Mouse (Mus musculus): ENCODE results near the gene Hectd4. TPM values are rescaled to one million over a fixed set of nuclear protein-coding genes. Genes with fewer than 3 reads are reported as not detected.

The Hectd4 gene
- polyA plus RNA-seq, 1 experiment from 2014 or later: 9.7 TPM

DNA sequence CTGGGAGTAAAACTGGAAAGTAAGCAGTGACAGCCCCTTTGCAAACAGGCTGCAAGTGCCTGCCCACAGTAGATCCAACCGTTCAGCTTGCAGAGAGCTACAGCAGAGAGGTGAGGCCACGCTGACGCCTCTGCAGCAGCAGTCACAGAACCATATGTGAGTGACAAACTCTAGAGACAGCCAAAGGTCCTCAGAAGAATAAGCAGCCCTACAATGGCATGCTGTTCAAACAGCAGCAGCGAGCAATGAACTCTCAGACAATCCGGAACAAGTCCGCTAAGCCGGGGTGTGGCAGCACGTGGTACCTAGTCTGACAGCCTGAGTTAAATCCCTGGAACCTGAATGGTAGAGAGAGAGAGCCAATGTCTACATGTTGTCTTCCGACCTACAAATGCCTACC lies 30.8 kb upstream of the Hectd4 start:
- no peaks in the 10 kb centered on the region for H3K36me3 ChIP-seq (ENCODE audit: control insufficient read depth, insufficient read depth, low read length)
- H3K9ac ChIP-seq (ENCODE audit: low read length): no peak overlapping the region
- H3K9me3 ChIP-seq (ENCODE audit: control insufficient read depth, low read length): no peaks in the 10 kb centered on the region
- H3K27me3 ChIP-seq (ENCODE audit: control insufficient read depth, insufficient read depth, low read length): no peaks in the 10 kb centered on the region
- H3K4me2 ChIP-seq: peak overlapping the region; percentile 6; the same call in 1 of the 2 replicates
- ATAC-seq (ENCODE audit: low FRiP score): no peak
- no peak overlapping the region for H3K4me3 ChIP-seq (ENCODE audit: low read depth, low read length)
- H3K27ac ChIP-seq (ENCODE audit: low read depth, low read length): no peak overlapping the region
- peak; percentile 81 for DNase-seq (ENCODE audit: low spot score, missing footprints)
- peaks cover 33% of the 10 kb centered on the region for H3K4me1 ChIP-seq (ENCODE audit: control insufficient read depth, insufficient read depth, low read length)
- 76% methylated on average over 9 of the region's 9 CpGs for WGBS

DNA sequence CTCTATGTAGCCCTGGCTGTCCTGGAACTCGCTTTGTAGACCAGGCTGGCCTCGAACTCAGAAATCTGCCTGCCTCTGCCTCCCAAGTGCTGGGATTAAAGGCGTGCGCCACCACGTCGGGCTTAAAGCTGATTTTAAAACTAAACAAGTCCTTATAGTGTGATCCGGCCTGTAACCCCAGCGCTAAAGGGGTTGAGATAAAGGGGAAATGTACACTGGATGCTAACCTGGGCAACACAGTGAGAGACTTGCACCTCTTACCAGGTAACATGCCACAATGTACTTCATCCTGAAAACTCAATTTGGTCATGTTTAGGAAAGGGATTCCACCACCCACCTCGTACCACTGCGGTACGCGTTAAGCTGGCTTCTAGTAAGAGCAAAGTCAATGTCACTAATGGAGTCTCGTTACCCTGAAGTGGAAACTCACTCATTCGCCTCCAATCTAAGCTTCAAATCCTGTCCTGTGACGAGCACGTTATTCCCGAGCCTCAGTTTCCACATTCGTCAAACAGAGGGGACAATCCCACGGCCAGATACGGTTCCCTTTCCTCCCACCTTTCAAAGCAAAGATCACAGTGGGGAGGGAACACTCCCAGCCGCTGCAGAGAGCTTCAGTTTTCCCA lies 29.7 kb upstream of the Hectd4 start:
- Histone ChIP-seq H3K27ac (ENCODE audit: low read depth, low read length) (peak overlapping the region; percentile 5; the same call in 1 of the 2 replicates), H3K36me3 (ENCODE audit: control insufficient read depth, insufficient read depth, low read length) (no peaks in the 10 kb centered on the region), H3K27me3 (ENCODE audit: control insufficient read depth, insufficient read depth, low read length) (no peaks in the 10 kb centered on the region), H3K4me2 (peak overlapping the region; percentile 66), H3K4me1 (ENCODE audit: control insufficient read depth, insufficient read depth, low read length) (peaks cover 29% of the 10 kb centered on the region), H3K9me3 (ENCODE audit: control insufficient read depth, low read length) (no peaks in the 10 kb centered on the region), H3K4me3 (ENCODE audit: low read depth, low read length) (peak overlapping the region; percentile 97), H3K9ac (ENCODE audit: low read length) (peak overlapping the region; percentile 93)
- ATAC-seq (ENCODE audit: low FRiP score) (no peak), DNase-seq (ENCODE audit: low spot score, missing footprints) (peak; percentile 84)
- WGBS: 33% methylated on average over 21 of the region's 21 CpGs

DNA sequence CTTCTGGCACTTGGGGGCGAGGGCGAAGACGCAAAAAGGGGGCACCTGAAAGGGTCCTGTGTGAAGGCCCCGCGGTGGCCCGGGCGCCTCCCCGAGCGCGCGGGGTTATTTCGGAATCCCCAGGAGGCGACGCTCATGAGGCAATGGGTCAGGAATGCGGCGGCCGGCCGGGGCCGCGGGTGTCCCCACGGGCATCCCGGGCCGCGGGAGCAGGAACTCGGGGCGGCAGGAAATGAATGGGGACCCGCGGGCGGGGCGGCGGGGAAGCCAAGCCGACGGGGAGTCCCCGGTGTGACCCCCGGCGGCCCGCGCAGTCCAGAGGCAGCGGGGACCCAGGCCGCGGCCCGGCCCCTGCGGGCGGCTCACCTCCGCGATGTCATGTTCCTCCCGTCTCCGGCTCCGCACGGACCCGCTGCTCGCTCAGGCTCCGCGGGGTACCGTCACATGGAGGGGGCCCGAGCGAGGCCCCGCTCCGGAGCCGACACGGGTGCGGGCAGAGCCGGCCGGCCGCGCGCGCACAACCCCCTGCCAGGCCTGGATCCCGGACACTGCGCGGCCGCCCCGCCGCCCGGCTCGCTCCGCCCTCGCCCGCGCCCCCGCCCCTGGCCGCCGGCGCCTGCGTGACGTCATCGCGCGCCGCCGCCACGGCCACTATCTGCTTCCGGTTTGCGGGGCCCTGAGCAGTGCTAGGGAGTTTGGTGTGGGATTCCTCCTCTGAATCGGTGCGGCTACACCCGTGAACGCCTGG lies 29.0 kb upstream of the Hectd4 start, which contains the start of gene Ptpn11:
TSS of gene Ptpn11 (minus strand) at position 562 of the 748 bp plus-strand sequence.
- peak; percentile 99 for DNase-seq (ENCODE audit: low spot score, missing footprints)
- Histone ChIP-seq H3K9ac (ENCODE audit: low read length) (peak within 1 kb of the TSS; percentile 93), H3K4me3 (ENCODE audit: low read depth, low read length) (peak within 1 kb of the TSS; percentile 97), H3K4me2 (peak within 1 kb of the TSS; percentile 66), H3K36me3 (ENCODE audit: control insufficient read depth, insufficient read depth, low read length) (no peaks in the 10 kb centered on the region), H3K4me1 (ENCODE audit: control insufficient read depth, insufficient read depth, low read length) (peaks cover 24% of the 10 kb centered on the region), H3K9me3 (ENCODE audit: control insufficient read depth, low read length) (no peaks in the 10 kb centered on the region), H3K27me3 (ENCODE audit: control insufficient read depth, insufficient read depth, low read length) (no peaks in the 10 kb centered on the region), H3K27ac (ENCODE audit: low read depth, low read length) (peak within 1 kb of the TSS; percentile 73)
- ATAC-seq (ENCODE audit: low FRiP score): peak; percentile 96
- under 1% methylated on average over 88 of the region's 98 CpGs for WGBS

DNA sequence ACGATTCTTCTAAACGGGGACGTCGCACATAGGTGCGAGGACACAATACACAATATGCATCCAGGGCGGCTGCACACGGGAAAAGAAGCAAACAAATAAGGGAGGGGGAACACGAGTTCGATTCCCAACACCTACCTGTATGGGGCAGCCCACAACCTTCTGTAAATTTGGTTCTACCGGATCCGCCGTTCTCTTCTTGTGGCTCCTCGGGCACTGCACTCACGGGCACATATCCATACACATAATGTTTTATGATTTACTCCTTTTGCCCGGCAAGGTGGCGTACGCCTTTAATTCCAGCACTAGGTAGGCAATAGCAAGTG lies 28.5 kb upstream of the Hectd4 start:
- Histone ChIP-seq H3K27me3 (ENCODE audit: control insufficient read depth, insufficient read depth, low read length) (no peaks in the 10 kb centered on the region), H3K4me1 (ENCODE audit: control insufficient read depth, insufficient read depth, low read length) (peaks cover 23% of the 10 kb centered on the region), H3K9me3 (ENCODE audit: control insufficient read depth, low read length) (no peaks in the 10 kb centered on the region), H3K36me3 (ENCODE audit: control insufficient read depth, insufficient read depth, low read length) (no peaks in the 10 kb centered on the region), H3K4me2 (peak overlapping the region; percentile 66), H3K9ac (ENCODE audit: low read length) (peak overlapping the region; percentile 93), H3K4me3 (ENCODE audit: low read depth, low read length) (peak overlapping the region; percentile 97), H3K27ac (ENCODE audit: low read depth, low read length) (no peak overlapping the region; the same call in 1 of the 2 replicates)
- ATAC-seq (ENCODE audit: low FRiP score) (no peak; the same call in 1 of the 2 replicates), DNase-seq (ENCODE audit: low spot score, missing footprints) (no peak)
- WGBS: 10% methylated on average over 17 of the region's 17 CpGs

DNA sequence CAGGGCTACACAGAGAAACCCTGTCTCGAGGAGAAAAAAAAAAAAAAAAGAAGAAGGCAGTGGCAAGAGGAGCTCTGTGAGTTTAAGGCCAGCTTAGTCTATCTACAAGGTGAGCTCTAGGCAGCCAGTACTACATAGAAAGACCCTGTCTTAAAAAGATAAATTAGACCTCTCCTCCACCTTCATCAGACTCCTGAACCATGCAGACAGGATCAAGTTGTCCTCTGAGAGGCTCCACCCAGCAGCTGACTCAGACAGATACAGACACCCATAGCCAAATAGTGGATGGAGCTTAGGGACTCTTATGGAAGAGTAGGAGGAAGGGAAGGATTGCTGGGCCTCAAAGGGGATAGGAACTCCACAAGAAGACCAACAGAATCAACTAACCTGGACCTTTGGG lies 25.8 kb upstream of the Hectd4 start:
- Histone ChIP-seq H3K27me3 (ENCODE audit: control insufficient read depth, insufficient read depth, low read length) (no peaks in the 10 kb centered on the region), H3K4me2 (no peak overlapping the region), H3K4me1 (ENCODE audit: control insufficient read depth, insufficient read depth, low read length) (peaks cover 4% of the 10 kb centered on the region; the same call in 1 of the 2 replicates), H3K36me3 (ENCODE audit: control insufficient read depth, insufficient read depth, low read length) (no peaks in the 10 kb centered on the region), H3K9ac (ENCODE audit: low read length) (no peak overlapping the region), H3K9me3 (ENCODE audit: control insufficient read depth, low read length) (no peaks in the 10 kb centered on the region), H3K4me3 (ENCODE audit: low read depth, low read length) (no peak overlapping the region), H3K27ac (ENCODE audit: low read depth, low read length) (no peak overlapping the region)
- 37% methylated on average over 1 of the region's 1 CpGs for WGBS
- DNase-seq (ENCODE audit: low spot score, missing footprints) (peak; percentile 53), ATAC-seq (ENCODE audit: low FRiP score) (no peak)

DNA sequence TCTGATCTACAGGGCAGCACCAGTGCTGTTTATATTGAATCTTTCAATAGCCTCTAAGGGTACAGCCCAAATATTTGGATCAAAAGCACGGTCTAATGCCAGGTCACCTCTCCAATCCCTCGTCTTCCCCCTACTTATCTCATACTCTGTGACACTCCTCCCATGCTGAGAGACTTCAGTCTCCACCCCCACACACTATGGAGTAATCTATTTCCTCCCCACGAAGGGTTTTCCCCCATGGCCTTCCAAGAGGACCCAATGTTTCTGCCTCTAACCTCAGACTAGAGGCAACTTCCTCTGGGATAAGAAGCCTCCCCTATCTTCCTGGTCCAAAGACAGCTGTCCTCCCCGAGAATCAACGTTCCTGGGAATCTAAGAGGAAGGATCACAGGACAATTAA lies 23.3 kb upstream of the Hectd4 start:
- WGBS: 54% methylated on average over 5 of the region's 5 CpGs
- no peaks in the 10 kb centered on the region for H3K27me3 ChIP-seq (ENCODE audit: control insufficient read depth, insufficient read depth, low read length)
- no peak overlapping the region for H3K4me3 ChIP-seq (ENCODE audit: low read depth, low read length)
- no peaks in the 10 kb centered on the region for H3K36me3 ChIP-seq (ENCODE audit: control insufficient read depth, insufficient read depth, low read length)
- no peak for ATAC-seq (ENCODE audit: low FRiP score)
- DNase-seq (ENCODE audit: low spot score, missing footprints): peak; percentile 56
- H3K9me3 ChIP-seq (ENCODE audit: control insufficient read depth, low read length): no peaks in the 10 kb centered on the region
- H3K4me2 ChIP-seq: no peak overlapping the region
- H3K4me1 ChIP-seq (ENCODE audit: control insufficient read depth, insufficient read depth, low read length): no peaks in the 10 kb centered on the region
- H3K9ac ChIP-seq (ENCODE audit: low read length): no peak overlapping the region
- H3K27ac ChIP-seq (ENCODE audit: low read depth, low read length): no peak overlapping the region

DNA sequence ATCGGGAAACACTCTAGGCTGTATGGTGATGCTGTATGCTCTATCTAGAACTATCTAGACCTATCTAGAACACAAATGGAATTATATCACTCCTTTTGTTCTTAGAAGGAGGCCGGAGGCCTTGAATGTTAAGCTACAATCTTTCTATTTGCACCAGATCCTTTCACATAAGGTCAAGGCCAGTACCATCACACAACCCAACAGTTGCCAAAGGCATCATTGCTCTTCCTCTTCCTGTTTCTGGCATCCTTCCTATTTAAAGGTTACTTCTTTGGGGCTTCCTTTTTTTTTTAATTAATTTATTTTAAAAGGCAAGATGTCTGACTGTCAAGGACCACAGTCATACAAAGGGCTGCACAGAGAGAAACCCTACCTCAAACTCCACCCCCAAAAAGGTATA lies 22.7 kb upstream of the Hectd4 start:
- Histone ChIP-seq H3K36me3 (ENCODE audit: control insufficient read depth, insufficient read depth, low read length) (no peaks in the 10 kb centered on the region), H3K9ac (ENCODE audit: low read length) (no peak overlapping the region), H3K9me3 (ENCODE audit: control insufficient read depth, low read length) (no peaks in the 10 kb centered on the region), H3K27me3 (ENCODE audit: control insufficient read depth, insufficient read depth, low read length) (no peaks in the 10 kb centered on the region), H3K4me2 (no peak overlapping the region), H3K4me3 (ENCODE audit: low read depth, low read length) (no peak overlapping the region), H3K27ac (ENCODE audit: low read depth, low read length) (no peak overlapping the region), H3K4me1 (ENCODE audit: control insufficient read depth, insufficient read depth, low read length) (no peaks in the 10 kb centered on the region)
- no peak for ATAC-seq (ENCODE audit: low FRiP score)
- DNase-seq (ENCODE audit: low spot score, missing footprints): no peak
- WGBS: 83% methylated on average over 2 of the region's 2 CpGs

DNA sequence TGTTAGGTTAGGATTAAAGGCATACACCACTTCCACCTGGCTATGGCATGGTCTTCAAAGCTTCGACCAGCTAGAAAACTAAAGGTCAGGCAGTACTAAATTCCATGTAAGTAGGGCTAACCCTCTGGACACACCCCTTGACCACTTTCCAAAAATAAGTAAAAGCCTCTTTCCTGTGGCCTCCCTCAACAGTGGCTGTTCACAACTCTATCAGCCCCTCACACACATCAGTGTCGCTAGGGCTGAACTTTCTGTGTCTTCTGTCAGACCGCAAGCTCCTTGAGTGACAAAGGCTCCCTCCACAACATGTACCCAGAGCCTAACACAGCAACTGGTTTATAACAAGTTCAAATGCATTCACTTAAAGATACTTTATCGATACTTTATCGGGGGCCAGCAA lies 21.6 kb upstream of the Hectd4 start:
- DNase-seq (ENCODE audit: low spot score, missing footprints): no peak
- no peaks in the 10 kb centered on the region for H3K9me3 ChIP-seq (ENCODE audit: control insufficient read depth, low read length)
- no peak overlapping the region for H3K4me3 ChIP-seq (ENCODE audit: low read depth, low read length)
- 84% methylated on average over 5 of the region's 5 CpGs for WGBS
- H3K9ac ChIP-seq (ENCODE audit: low read length): no peak overlapping the region
- no peaks in the 10 kb centered on the region for H3K36me3 ChIP-seq (ENCODE audit: control insufficient read depth, insufficient read depth, low read length)
- H3K27ac ChIP-seq (ENCODE audit: low read depth, low read length): no peak overlapping the region
- no peaks in the 10 kb centered on the region for H3K4me1 ChIP-seq (ENCODE audit: control insufficient read depth, insufficient read depth, low read length)
- ATAC-seq (ENCODE audit: low FRiP score): no peak
- H3K27me3 ChIP-seq (ENCODE audit: control insufficient read depth, insufficient read depth, low read length): no peaks in the 10 kb centered on the region
- no peak overlapping the region for H3K4me2 ChIP-seq

DNA sequence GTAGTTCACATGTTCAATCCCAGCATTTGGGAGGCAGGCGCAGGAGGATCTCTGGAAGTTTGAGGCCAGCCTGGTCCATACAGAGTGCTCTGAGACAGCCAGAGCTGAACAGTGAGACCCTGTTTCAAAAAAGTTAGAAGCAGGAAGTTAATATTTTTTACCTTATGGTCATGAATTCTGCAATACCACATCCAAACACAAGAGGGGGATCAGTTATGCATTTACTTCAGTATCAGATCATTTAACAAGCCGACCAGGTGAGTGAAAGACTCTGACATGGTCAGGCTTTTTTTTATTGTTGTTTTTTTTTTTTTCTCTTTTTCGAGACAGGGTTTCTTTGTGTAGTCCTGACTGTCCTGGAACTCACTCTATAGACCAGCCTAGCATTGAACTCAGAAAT lies 18.3 kb upstream of the Hectd4 start:
- Histone ChIP-seq H3K27ac (ENCODE audit: low read depth, low read length) (no peak overlapping the region), H3K4me1 (ENCODE audit: control insufficient read depth, insufficient read depth, low read length) (peaks cover 9% of the 10 kb centered on the region), H3K9me3 (ENCODE audit: control insufficient read depth, low read length) (no peaks in the 10 kb centered on the region), H3K9ac (ENCODE audit: low read length) (no peak overlapping the region), H3K4me3 (ENCODE audit: low read depth, low read length) (no peak overlapping the region), H3K36me3 (ENCODE audit: control insufficient read depth, insufficient read depth, low read length) (peaks cover 6% of the 10 kb centered on the region; the same call in 1 of the 2 replicates), H3K4me2 (no peak overlapping the region), H3K27me3 (ENCODE audit: control insufficient read depth, insufficient read depth, low read length) (no peaks in the 10 kb centered on the region)
- WGBS: 60% methylated on average over 3 of the region's 3 CpGs
- no peak for ATAC-seq (ENCODE audit: low FRiP score)
- peak; percentile 93 for DNase-seq (ENCODE audit: low spot score, missing footprints)
